Mouse (Mus musculus): ENCODE measurements at regions not wholly inside any gene's neighbourhood (a gene's known extent, or its start where the extent isn't known, plus 50 kb on each side); places are given as distances from the start of the nearest gene placed in this dataset.

DNA sequence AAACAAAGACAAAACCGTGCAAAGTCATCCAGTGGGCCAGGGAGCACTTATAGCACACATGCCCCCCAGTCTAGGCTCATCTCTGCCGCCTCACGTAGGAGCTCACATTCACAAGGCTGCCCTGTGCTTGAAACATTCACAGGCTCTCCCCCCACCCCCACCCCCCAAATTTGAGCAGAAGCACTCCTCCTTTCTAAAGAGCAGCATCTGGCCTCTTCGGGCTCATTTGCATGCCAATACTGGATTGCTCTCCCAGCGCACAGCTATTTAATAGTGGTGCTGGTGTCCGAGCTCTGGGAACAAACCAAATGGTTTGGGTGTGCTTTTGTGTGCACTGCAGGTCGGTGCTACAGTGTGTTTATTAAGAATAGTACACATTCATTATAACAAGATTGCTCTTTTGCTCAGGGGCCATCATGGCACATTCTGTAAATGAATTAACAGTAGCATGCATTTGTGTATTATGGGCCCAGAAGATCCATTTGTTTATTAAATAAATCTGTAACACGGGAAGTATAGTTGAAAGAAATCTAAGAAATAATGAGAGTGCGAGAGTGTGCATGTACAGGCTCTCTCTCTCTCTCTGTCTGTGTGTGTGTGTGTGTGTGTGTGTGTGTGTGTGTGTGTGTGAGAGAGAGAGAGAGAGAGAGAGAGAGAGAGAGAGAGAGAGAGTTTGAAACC, 108.3 kb upstream of the Zeb2 start:
- Histone ChIP-seq H3K27ac (ENCODE audit: insufficient read depth, low read depth, low read length) (no peak overlapping the region), H3K4me1 (ENCODE audit: control insufficient read depth, insufficient read depth, low read length) (peaks cover 12% of the 10 kb centered on the region), H3K4me3 (ENCODE audit: insufficient read depth, low read length) (no peak overlapping the region)
- TF ChIP-seq CTCF (IDR thresholded peaks at IDR 0.05; ENCODE audit: low read depth, low read length): no peak

DNA sequence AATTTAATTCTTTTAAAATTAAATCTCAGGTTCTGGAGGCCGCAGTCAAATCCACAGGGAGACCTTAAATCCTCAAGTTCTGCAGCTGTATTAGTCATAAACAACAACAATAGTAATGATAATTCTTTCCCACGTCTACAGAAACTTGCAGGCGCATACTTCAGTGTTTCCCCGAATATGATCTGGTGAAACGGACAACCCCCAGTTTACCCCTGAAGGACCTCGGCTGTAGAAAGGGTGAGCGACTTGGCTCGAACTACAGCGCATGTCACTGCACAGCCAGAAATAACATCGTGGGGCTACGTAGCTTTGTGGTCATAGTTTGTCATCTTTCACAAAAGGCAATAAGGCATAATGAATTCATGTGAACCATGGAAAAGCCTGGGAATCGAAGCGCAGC, 105.0 kb upstream of the Zeb2 start:
- TF ChIP-seq POLR2A (IDR thresholded peaks at IDR 0.05; ENCODE audit: borderline replicate concordance, low read depth, low read length) (no peak), CTCF (IDR thresholded peaks at IDR 0.05; ENCODE audit: low read depth, low read length) (no peak)
- no peak overlapping the region for H3K27ac ChIP-seq (ENCODE audit: insufficient read depth, low read depth, low read length)
- H3K4me3 ChIP-seq (ENCODE audit: insufficient read depth, low read length): no peak overlapping the region
- H3K4me1 ChIP-seq (ENCODE audit: control insufficient read depth, insufficient read depth, low read length): peaks cover 12% of the 10 kb centered on the region

DNA sequence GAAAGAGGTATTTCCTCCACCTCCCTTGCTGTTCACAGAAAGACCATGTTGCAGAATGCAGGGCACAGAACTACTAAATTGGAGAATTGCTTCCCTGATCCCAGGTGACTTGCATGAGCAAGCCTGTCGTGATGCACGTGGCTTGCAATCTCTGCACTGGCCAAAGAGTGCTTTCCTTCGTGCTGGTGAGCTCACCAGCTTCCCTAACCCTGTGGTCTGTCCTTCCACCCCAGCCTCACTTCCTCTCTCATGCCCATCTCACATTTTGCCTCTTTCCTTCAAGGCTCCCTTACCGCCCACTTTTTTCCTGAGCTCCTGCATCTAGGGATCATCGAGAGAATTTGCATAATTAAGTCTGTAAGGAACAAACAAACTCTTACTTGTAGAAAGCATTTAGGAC, 102.7 kb upstream of the Zeb2 start:
- peak overlapping the region; percentile 42 for H3K27ac ChIP-seq (ENCODE audit: insufficient read depth, low read depth, low read length)
- TF ChIP-seq CTCF (IDR thresholded peaks at IDR 0.05; ENCODE audit: low read depth, low read length): no peak
- TF ChIP-seq POLR2A (IDR thresholded peaks at IDR 0.05; ENCODE audit: borderline replicate concordance, low read depth, low read length): no peak
- H3K4me1 ChIP-seq (ENCODE audit: control insufficient read depth, insufficient read depth, low read length): peaks cover 12% of the 10 kb centered on the region
- no peak overlapping the region for H3K4me3 ChIP-seq (ENCODE audit: insufficient read depth, low read length)

DNA sequence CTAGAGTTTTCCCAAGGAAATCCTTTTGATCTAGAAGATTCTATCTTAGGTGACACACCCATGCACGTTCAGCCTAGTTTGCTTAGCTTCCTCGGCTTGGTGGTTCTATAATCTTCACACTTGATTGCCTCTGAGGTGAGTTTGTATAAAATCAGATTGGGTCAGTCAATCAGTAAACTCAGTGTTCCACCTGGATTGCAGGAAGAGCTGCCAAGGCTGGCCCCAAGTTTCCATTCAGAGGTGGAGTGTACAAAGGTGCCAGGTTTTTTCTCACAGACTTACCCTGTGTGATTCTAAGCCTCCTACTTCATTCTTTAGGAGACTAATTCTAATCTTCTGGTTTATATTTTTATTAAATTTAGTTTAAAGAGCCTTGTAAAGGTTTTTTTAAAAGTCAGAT, 95.6 kb upstream of the Zeb2 start:
- Histone ChIP-seq H3K27ac (ENCODE audit: insufficient read depth, low read depth, low read length) (no peak overlapping the region), H3K4me1 (ENCODE audit: control insufficient read depth, insufficient read depth, low read length) (no peaks in the 10 kb centered on the region), H3K4me3 (ENCODE audit: insufficient read depth, low read length) (no peak overlapping the region)
- TF ChIP-seq CTCF (IDR thresholded peaks at IDR 0.05; ENCODE audit: low read depth, low read length) (no peak), POLR2A (IDR thresholded peaks at IDR 0.05; ENCODE audit: borderline replicate concordance, low read depth, low read length) (no peak)

DNA sequence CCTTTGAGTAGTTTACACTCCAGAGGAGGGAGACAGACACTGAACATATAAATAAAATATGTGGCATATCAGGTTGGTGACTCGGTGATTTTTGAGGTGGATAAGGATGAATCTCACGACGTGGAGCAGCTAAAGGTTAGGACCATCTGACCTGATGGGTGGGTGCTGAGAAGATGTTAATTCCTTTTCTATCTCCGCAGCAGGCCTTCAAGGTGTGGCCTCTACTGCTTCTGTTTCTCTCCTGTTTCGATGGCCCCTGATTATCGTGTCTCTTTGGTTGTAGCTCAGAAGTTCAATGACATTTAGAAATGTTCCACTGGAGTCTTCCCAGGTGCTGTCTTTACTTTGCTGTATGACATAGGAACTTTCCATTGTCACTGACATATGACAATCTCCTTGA, 91.3 kb upstream of the Zeb2 start:
- TF ChIP-seq CTCF (IDR thresholded peaks at IDR 0.05; ENCODE audit: low read depth, low read length): no peak
- TF ChIP-seq POLR2A (IDR thresholded peaks at IDR 0.05; ENCODE audit: borderline replicate concordance, low read depth, low read length): no peak
- no peak overlapping the region for H3K27ac ChIP-seq (ENCODE audit: insufficient read depth, low read depth, low read length)
- H3K4me3 ChIP-seq (ENCODE audit: insufficient read depth, low read length): no peak overlapping the region
- peaks cover 10% of the 10 kb centered on the region for H3K4me1 ChIP-seq (ENCODE audit: control insufficient read depth, insufficient read depth, low read length)

DNA sequence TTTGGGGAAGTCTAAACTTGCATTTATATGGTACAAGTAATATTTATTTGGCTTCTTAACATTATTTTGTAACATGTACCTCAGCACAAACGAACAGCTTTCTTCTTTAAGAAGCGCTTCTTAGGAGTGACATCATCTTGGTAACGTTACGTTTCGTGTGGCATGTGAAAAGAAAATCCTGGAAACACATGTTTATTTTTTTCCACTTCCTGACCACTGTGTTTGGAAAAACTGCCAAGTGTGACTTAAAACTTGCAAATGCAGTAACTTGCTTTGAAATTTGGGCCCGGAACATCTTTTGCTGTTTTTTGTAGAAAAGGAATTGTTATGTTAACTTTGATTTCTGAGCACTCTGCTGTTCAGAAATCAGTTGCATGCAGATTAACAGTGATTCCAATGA, 88.6 kb upstream of the Zeb2 start:
- Histone ChIP-seq H3K27ac (ENCODE audit: insufficient read depth, low read depth, low read length) (no peak overlapping the region), H3K4me1 (ENCODE audit: control insufficient read depth, insufficient read depth, low read length) (peaks cover 10% of the 10 kb centered on the region), H3K4me3 (ENCODE audit: insufficient read depth, low read length) (no peak overlapping the region)
- TF ChIP-seq POLR2A (IDR thresholded peaks at IDR 0.05; ENCODE audit: borderline replicate concordance, low read depth, low read length) (no peak), CTCF (IDR thresholded peaks at IDR 0.05; ENCODE audit: low read depth, low read length) (no peak)

DNA sequence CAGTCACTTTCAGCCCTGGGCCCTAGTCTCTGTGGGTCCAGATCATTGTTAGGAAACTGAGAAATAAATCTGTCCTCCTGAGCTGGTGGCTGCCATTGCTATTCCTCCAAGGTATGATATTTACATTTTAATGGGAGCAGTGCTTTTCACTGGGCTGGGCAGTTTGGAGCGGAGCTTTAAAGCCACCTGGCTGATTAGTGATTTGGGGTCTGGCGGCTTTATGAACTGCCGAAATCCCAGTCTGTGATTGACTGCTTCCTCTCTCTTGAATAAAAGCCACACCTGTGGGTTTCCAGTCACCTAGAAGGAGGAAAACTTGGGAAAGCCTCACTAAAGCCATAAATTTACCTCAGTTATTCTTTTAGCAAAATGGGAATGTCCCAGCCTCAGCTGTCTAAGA, 88.0 kb upstream of the Zeb2 start:
- TF ChIP-seq POLR2A (IDR thresholded peaks at IDR 0.05; ENCODE audit: borderline replicate concordance, low read depth, low read length): no peak
- no peak for TF ChIP-seq CTCF (IDR thresholded peaks at IDR 0.05; ENCODE audit: low read depth, low read length)
- no peak overlapping the region for H3K4me3 ChIP-seq (ENCODE audit: insufficient read depth, low read length)
- H3K27ac ChIP-seq (ENCODE audit: insufficient read depth, low read depth, low read length): no peak overlapping the region
- peaks cover 10% of the 10 kb centered on the region for H3K4me1 ChIP-seq (ENCODE audit: control insufficient read depth, insufficient read depth, low read length)

DNA sequence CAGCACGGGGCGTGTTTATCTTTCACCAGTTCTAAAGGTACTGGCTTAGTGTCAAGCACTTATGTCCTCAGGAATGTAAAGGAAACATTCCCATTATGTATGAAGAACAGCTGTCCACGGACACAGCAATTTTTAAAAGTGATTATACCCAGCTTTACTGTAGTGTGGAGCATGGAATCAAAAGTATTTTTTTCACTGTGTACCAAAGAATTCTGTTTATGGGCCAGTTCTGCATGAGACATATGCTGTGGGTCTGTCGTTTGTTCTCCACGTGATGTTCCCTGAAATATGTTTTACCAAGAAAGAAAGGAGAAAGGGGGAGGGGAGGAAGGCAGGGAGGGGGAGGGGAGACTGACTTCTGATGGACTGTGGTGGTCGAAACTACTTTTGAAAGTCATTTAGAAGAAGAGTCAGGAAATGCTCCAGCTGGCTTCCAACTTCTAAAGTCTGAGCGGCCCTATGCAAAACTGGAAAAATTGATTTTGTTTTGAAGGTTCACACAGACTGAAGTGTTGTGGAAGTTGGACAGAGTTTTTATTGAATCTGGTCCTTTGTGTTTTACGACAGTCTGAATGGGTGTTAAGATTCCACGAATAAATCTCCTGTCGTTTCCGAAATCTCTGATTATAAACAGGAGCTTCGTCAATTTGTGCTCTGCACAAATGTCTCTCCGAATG, 80.9 kb upstream of the Zeb2 start:
- H3K27ac ChIP-seq (ENCODE audit: insufficient read depth, low read depth, low read length): peak overlapping the region; percentile 99
- peaks cover 53% of the 10 kb centered on the region for H3K4me1 ChIP-seq (ENCODE audit: control insufficient read depth, insufficient read depth, low read length)
- peak overlapping the region; percentile 4; the same call in 1 of the 2 replicates for H3K4me3 ChIP-seq (ENCODE audit: insufficient read depth, low read length)
- no peak for TF ChIP-seq POLR2A (IDR thresholded peaks at IDR 0.05; ENCODE audit: borderline replicate concordance, low read depth, low read length)

DNA sequence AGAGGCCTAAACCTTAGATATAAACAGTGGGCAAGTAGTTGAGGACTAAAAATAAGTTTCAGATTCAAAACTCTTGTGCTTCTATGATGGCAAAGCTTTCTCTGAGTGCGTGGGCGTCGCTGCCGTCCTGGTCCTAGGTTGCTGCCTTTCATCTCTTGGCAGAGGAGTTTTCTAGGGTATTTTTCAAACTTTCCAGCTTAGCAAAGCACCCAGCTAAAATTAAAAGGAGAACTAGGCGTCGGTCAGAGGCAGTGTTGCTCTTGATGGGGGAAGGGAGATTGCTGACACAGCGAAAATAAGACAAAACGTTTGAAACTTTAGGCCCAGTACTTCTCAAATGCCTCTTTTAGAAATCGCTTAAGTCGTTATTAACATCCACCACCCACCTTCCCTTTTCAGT, 80.1 kb upstream of the Zeb2 start:
- Histone ChIP-seq H3K4me1 (ENCODE audit: control insufficient read depth, insufficient read depth, low read length) (peaks cover 53% of the 10 kb centered on the region), H3K4me3 (ENCODE audit: insufficient read depth, low read length) (no peak overlapping the region), H3K27ac (ENCODE audit: insufficient read depth, low read depth, low read length) (peak overlapping the region; percentile 99)
- no peak for TF ChIP-seq POLR2A (IDR thresholded peaks at IDR 0.05; ENCODE audit: borderline replicate concordance, low read depth, low read length)
- TF ChIP-seq CTCF (IDR thresholded peaks at IDR 0.05; ENCODE audit: low read depth, low read length): no peak

DNA sequence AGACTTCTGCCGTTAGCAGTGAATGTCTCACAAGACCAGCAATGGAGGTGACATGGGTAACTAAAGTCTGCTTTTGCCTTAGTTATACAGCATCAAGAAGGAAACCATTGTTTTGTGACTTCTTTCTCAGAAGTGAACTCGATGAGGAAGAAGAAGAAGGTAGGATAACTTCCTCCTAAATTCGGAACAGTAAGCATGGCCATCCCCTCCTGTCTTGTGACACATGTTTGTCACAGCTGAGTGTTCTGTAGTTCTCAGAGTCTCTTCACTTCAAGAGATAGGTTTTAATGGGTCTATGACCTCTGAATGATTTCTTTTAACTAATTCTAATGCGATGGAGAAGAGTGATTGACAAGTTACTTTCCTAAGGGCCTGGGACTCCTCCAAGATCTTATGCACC, 79.3 kb upstream of the Zeb2 start:
- no peak for TF ChIP-seq CTCF (IDR thresholded peaks at IDR 0.05; ENCODE audit: low read depth, low read length)
- TF ChIP-seq POLR2A (IDR thresholded peaks at IDR 0.05; ENCODE audit: borderline replicate concordance, low read depth, low read length): no peak
- H3K4me1 ChIP-seq (ENCODE audit: control insufficient read depth, insufficient read depth, low read length): peaks cover 59% of the 10 kb centered on the region
- H3K4me3 ChIP-seq (ENCODE audit: insufficient read depth, low read length): no peak overlapping the region
- H3K27ac ChIP-seq (ENCODE audit: insufficient read depth, low read depth, low read length): peak overlapping the region; percentile 99

Data from bone marrow macrophage, adult 2 months (primary cell).